ENCODE assay signal across 10 mouse cellular contexts in the genomic region with DNA sequence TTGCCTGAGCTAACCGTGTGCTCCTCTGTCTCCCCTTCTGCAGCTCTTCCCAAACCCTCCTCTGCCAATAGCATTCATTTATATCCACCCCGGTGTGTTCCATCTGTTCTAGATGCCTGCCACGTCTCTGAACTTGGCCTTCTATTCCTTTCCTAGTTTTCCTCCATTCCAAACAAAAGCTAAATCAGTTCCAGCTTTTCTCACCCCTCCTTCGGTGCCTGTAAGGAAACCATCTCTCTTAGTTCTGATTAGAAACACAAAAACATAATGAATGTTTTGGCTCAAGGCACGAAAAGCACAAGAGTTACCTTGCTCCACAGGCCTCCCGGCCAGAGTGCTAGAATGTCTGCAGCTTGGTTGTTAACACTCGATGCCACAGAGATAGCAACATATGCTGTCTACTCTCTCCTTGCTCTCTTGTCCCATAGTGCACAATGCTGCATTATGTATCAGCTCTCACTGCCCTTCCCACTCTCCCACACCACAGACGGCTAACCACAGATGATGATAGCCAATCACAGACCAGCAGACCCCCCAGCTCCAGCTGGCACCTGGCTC. TPM values are rescaled to one million over a fixed set of nuclear protein-coding genes. Genes with fewer than 3 reads are reported as not detected.
DNase-seq lines count a peak whose midpoint lies in the region; ATAC-seq lines count a peak whose summit lies in the region.
"Had no signal": no experiment of that assay in that cellular context is flagged by ENCODE, and none has a peak within 500 bp of the region (broad histone marks: within the 10 kb centered on the region; RNA-seq: fewer than 3 reads in every experiment).

A gene (minus strand): TSS at position 388 of the 558 bp plus-strand sequence.
A gene (minus strand): TSS at position 419 of the 558 bp plus-strand sequence.

- no peak within 1 kb of the TSS for H3K27ac ChIP-seq in liver, embryonic 13.5 days
- no peak within 1 kb of the TSS for H3K27ac ChIP-seq in liver, embryonic 12.5 days
- H3K27ac ChIP-seq: midbrain, embryonic 12.5 days had no signal

- ATAC-seq in cerebellum, adult (ENCODE audit: insufficient number of reproducible peaks, low FRiP score, low TSS enrichment) = peak; percentile 95
- 0 out of 2 replicates have a peak, but pooled peaks have one; percentile 15 for ATAC-seq in liver, embryonic 13.5 days (ENCODE audit: low read depth)
- no peak for ATAC-seq in liver, embryonic 12.5 days
- peak; percentile 31; the same call in 1 of the 2 replicates for ATAC-seq in granulocyte monocyte progenitor cell, adult 5-6 weeks (replicated peaks; ENCODE audit: poor library complexity, severe bottlenecking)

- H3K9ac ChIP-seq in liver, embryonic 13.5 days = no peak within 1 kb of the TSS
- H3K9ac ChIP-seq in liver, embryonic 12.5 days = no peak within 1 kb of the TSS
- H3K9ac ChIP-seq: heart, embryonic 12.5 days; midbrain, embryonic 12.5 days had no signal

- H3K36me3 ChIP-seq in liver, embryonic 13.5 days = no peaks in the 10 kb centered on the region
- H3K36me3 ChIP-seq in liver, embryonic 12.5 days = no peaks in the 10 kb centered on the region
- H3K36me3 ChIP-seq: heart, embryonic 12.5 days; midbrain, embryonic 12.5 days had no signal

- no peak for DNase-seq in cerebellum, postnatal 4 days (ENCODE audit: low spot score in 2 of 2)
- no peak for DNase-seq in liver, embryonic 13.5 days
- peak; percentile 94 for DNase-seq in thymus, postnatal 0 days (ENCODE audit: low spot score)
- no peak for DNase-seq in layer of hippocampus, adult 9-10 months (ENCODE audit: low spot score)
- DNase-seq in adrenal gland, postnatal 4 days (ENCODE audit: low spot score in 2 of 2) = no peak

- no peaks in the 10 kb centered on the region for H3K9me3 ChIP-seq in liver, embryonic 13.5 days (replicated peaks)
- no peaks in the 10 kb centered on the region for H3K9me3 ChIP-seq in liver, embryonic 12.5 days (replicated peaks)
- H3K9me3 ChIP-seq: heart, embryonic 12.5 days; midbrain, embryonic 12.5 days had no signal

- WGBS in liver, embryonic 13.5 days (ENCODE audit: insufficient replicate concordance) = 32% methylated on average over 8 of the region's 8 CpGs
- WGBS in liver, embryonic 12.5 days (ENCODE audit: insufficient replicate concordance) = 36% methylated on average over 8 of the region's 8 CpGs

- peaks cover 10% of the 10 kb centered on the region; the same call in 1 of the 2 replicates for H3K4me1 ChIP-seq in liver, embryonic 13.5 days (replicated peaks)
- H3K4me1 ChIP-seq in liver, embryonic 12.5 days = peaks cover 9% of the 10 kb centered on the region; the same call in 1 of the 2 replicates

- peaks cover 3% of the 10 kb centered on the region; the same call in 1 of the 2 replicates for H3K27me3 ChIP-seq in liver, embryonic 13.5 days
- 0 out of 2 replicates have a peak, but pooled peaks cover 2% of the 10 kb centered on the region for H3K27me3 ChIP-seq in liver, embryonic 12.5 days (replicated peaks)

- H3K4me2 ChIP-seq in liver, embryonic 13.5 days = no peak within 1 kb of the TSS
- no peak within 1 kb of the TSS for H3K4me2 ChIP-seq in liver, embryonic 12.5 days
- H3K4me2 ChIP-seq: heart, embryonic 12.5 days; midbrain, embryonic 12.5 days had no signal

- H3K4me3 ChIP-seq in liver, embryonic 13.5 days (replicated peaks) = no peak within 1 kb of the TSS
- no peak within 1 kb of the TSS for H3K4me3 ChIP-seq in liver, embryonic 12.5 days
- H3K4me3 ChIP-seq: heart, embryonic 12.5 days; midbrain, embryonic 12.5 days had no signal

RNA-seq across cellular contexts. Expression of the first gene that starts in this region (rescaled TPM):
- polyA plus RNA-seq in liver, embryonic 13.5 days (2015; fragmentation: Nextera tagmentation; extraction: Ambion mirVana) = 0.06 and 0.12 TPM in 2 replicates
- polyA plus RNA-seq in liver, embryonic 12.5 days (2016; fragmentation: Nextera tagmentation; extraction: Ambion mirVana) = 0.04 TPM in 2 replicates
- total RNA-seq in granulocyte monocyte progenitor cell, adult 5-6 weeks (2014; fragmentation: Nextera tagmentation) = not detected in 2 replicates
- total RNA-seq in granulocyte monocyte progenitor cell, adult 5-6 weeks (2017) = not detected in 2 replicates
- 319 and 337 TPM in 2 replicates for polyA plus RNA-seq in thymus, postnatal 0 days (2015; fragmentation: Nextera tagmentation; extraction: Ambion mirVana)
- under 1 TPM; 0.17 to 0.31 TPM for total RNA-seq in adrenal gland, postnatal 4 days (2021)
- polyA plus RNA-seq: heart, embryonic 12.5 days had no signal

RNA-seq across cellular contexts. Expression of the second gene that starts in this region (rescaled TPM):
- 20.2 and 21.4 TPM in 2 replicates for polyA plus RNA-seq in liver, embryonic 13.5 days (2015; fragmentation: Nextera tagmentation; extraction: Ambion mirVana)
- polyA plus RNA-seq in liver, embryonic 12.5 days (2016; fragmentation: Nextera tagmentation; extraction: Ambion mirVana) = 21.8 and 22.2 TPM in 2 replicates
- total RNA-seq in granulocyte monocyte progenitor cell, adult 5-6 weeks (2014; fragmentation: Nextera tagmentation) = 65.6 and 110 TPM in 2 replicates
- total RNA-seq in granulocyte monocyte progenitor cell, adult 5-6 weeks (2017) = 125 and 126 TPM in 2 replicates
- polyA plus RNA-seq in thymus, postnatal 0 days (2015; fragmentation: Nextera tagmentation; extraction: Ambion mirVana) = 109 and 145 TPM in 2 replicates
- total RNA-seq in adrenal gland, postnatal 4 days (2021) = 10 to 100 TPM; 30.9 to 41.7 TPM

Comparison
In these comparisons a context has a peak if more than half of its experiments do, and no peak if none do; other contexts are left out.
1. RNA of the first gene that starts in this region (polyA plus RNA-seq): 319 to 337 TPM in thymus, postnatal 0 days; 0.06 to 0.12 TPM in liver, embryonic 13.5 days and 0.04 TPM in liver, embryonic 12.5 days; every median in the first group is over 100 times any median in the second.